Mouse (Mus musculus): ENCODE measurements around the gene Cc2d1a. TPM values are rescaled to one million over a fixed set of nuclear protein-coding genes. Genes with fewer than 3 reads are reported as not detected.

Gene Cc2d1a
- 5.4 and 5.5 TPM in 2 replicates for polyA plus RNA-seq (2015; fragmentation: Nextera tagmentation; extraction: Ambion mirVana)

DNA sequence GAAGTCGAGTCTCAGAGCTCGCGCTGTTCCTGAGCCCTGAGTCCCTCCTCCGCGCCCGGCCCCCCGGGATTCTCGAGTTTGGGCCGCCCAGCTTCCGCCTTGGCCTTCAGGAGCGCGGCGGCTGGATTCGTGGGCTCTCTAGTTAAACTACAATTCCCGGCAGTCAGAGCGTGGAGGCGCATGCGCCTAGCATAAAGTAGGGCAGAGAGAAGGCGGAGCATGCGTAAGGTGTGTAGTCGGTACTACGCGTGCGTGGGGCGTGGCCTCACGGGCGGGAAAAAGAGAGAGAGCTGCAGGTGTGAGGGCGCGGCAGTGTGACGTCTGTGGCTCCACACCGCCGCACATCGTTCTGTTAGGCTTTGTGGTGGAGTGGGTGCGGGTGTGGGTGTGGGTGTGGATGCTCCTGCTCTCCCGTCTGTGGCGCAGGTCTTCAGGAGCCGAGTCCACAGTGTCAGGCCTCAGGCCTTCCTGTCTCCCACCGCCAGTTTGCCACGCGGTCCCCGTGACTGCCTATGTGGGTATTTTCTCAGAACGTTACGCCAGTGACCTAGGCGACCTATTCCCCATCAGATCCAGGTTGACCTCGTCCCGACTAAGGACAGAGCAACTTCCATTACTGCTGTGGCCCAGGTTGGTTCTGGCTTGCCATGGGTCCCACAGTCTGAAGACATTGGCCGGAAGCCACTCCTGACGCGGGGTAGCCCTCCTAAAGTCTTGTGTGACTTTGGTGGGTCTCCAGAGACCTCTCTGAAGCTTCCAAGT is at the start of gene Cc2d1a, which contains the start of gene 4930432K21Rik:
Cc2d1a (minus strand) TSS at position 168 of the 762 bp plus-strand sequence.
4930432K21Rik (plus strand) TSS at position 257 of the 762 bp plus-strand sequence.
- Histone ChIP-seq H3K36me3 (replicated peaks) (peaks cover 13% of the 10 kb centered on the region), H3K4me3 (replicated peaks) (peak within 1 kb of the TSS; percentile 70), H3K27ac (replicated peaks) (no peak within 1 kb of the TSS), H3K9me3 (replicated peaks) (no peaks in the 10 kb centered on the region), H3K27me3 (no peaks in the 10 kb centered on the region), H3K4me2 (peak within 1 kb of the TSS; percentile 93), H3K9ac (peak within 1 kb of the TSS; percentile 75), H3K4me1 (replicated peaks) (peaks cover 33% of the 10 kb centered on the region)
- ATAC-seq (ENCODE audit: insufficient read depth), result peak; percentile 86
- 16% methylated on average over 49 of the region's 49 CpGs for whole genome bisulfite sequencing (ENCODE audit: insufficient replicate concordance)

DNA sequence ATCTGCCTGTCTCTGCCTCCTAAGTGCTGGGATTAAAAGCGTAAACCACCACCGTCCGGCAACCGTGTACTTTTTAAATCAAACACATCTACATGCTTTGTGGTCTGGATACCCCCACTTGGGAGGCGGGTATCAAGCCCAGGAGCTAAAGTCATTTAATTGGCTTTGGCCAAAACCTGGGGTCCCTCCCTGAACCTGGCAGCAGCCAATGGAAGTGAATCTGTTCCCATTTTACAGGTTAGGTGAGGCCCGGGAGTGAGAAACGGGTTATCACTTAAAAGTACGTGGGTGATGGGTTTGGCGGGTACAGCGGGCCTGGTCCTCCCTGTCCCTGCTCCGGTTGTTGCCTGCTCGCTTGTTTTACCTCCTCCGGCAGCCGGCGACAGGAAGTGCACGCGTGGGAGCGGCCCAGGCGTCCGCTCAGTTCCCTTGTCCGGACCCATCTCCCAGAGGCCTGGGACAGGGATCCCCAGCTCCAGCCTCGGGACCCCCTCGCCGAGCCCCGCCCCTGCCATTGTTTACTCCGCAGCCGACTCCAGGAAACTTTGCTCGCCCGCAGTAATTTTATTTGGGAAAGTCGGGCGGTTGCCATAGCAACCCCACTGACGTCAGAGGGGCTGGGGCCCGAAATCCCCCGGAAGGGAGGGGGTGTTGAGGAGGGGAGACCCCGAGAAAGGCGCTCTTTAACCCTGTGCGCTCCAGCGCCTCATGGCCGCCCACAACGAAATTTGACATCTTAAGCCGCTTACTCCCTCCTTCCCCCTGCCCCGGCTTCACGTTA is 49.6 kb upstream of the Cc2d1a start:
- 4% methylated on average over 43 of the region's 43 CpGs for WGBS (ENCODE audit: insufficient replicate concordance)
- Histone ChIP-seq H3K4me2 (peak overlapping the region; percentile 83), H3K36me3 (replicated peaks) (no peaks in the 10 kb centered on the region), H3K27ac (replicated peaks) (peak overlapping the region; percentile 70), H3K9ac (peak overlapping the region; percentile 43), H3K4me3 (replicated peaks) (peak overlapping the region; percentile 54), H3K4me1 (replicated peaks) (peaks cover 58% of the 10 kb centered on the region), H3K27me3 (peaks cover 44% of the 10 kb centered on the region), H3K9me3 (replicated peaks) (no peaks in the 10 kb centered on the region)
- ATAC-seq (ENCODE audit: insufficient read depth), result peak; percentile 4

DNA sequence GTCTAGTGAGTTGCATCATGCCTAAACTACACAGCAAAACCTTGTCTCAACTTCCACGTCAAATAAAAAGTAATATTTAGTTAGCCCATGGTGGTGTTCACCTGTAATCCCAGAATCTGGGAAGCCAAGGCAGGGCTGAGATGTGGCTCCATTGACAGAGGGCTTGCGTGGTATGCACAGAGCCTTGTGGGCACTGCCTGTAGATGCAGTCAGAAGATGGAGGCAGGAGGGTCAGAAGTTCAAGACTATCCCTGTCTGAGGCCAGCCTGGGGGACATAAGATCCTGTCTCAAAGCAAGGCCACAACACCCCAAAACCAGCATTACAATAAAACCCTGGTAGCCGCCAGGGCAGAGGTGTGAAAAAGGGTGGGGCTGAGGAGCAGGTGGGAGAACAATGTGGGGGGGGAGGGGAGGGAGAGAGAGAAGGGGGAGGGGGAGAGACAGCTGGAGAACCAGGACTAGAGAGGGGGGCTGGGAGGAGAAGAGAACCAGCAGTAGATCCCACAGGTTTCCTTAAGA is 46.5 kb upstream of the Cc2d1a start:
- Histone ChIP-seq H3K9ac (no peak overlapping the region), H3K4me1 (replicated peaks) (peaks cover 40% of the 10 kb centered on the region), H3K27ac (replicated peaks) (no peak overlapping the region), H3K4me2 (no peak overlapping the region), H3K27me3 (peaks cover 17% of the 10 kb centered on the region), H3K4me3 (replicated peaks) (no peak overlapping the region), H3K36me3 (replicated peaks) (no peaks in the 10 kb centered on the region), H3K9me3 (replicated peaks) (no peaks in the 10 kb centered on the region)
- no peak for ATAC-seq (ENCODE audit: insufficient read depth)
- 56% methylated on average over 3 of the region's 3 CpGs for WGBS (ENCODE audit: insufficient replicate concordance)

DNA sequence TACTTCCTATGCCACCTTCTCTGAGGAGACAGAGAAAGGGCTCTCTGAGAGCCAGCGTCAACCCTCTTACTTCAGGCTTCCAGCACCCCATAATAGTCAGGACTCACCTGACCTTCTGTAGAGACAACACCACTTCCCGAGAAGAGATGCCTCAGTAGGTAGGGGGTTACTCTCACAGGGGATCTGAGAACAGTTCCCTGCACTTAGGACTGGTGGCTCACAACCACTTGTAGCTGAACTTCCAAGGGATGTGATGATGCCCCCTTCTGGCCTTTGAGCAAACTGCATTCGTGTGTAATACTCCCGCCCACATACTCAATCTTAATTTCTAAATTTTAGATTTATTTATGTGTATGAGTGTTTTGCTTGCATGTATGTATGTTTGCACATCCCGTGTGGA is 45.8 kb upstream of the Cc2d1a start:
- Histone ChIP-seq H3K27me3 (peaks cover 17% of the 10 kb centered on the region), H3K4me2 (no peak overlapping the region), H3K9ac (no peak overlapping the region), H3K4me1 (replicated peaks) (peaks cover 32% of the 10 kb centered on the region), H3K27ac (replicated peaks) (no peak overlapping the region), H3K9me3 (replicated peaks) (no peaks in the 10 kb centered on the region), H3K4me3 (replicated peaks) (no peak overlapping the region), H3K36me3 (replicated peaks) (no peaks in the 10 kb centered on the region)
- ATAC-seq (ENCODE audit: insufficient read depth), result no peak
- 57% methylated on average over 5 of the region's 5 CpGs for WGBS (ENCODE audit: insufficient replicate concordance)

DNA sequence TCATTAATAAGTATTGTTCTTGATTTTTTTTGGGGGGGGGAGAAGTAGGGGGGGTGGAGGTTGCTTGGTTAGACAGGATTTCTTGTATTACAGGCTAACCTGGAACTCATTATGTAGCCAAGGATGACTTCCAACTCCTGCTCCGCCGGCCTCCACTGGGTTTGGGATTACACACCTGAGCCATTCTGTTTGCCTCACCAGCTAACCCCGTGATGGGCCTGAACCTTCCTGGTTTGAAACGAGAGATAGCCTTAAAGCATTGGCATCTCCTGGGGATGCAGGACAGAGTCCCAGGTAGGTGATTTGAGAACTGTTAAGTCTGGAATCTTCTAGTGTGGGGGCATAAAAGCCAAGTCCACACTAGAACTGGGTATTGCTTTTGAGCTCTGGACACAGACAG is 45.4 kb upstream of the Cc2d1a start:
- Histone ChIP-seq H3K4me2 (no peak overlapping the region), H3K27ac (replicated peaks) (no peak overlapping the region), H3K9ac (no peak overlapping the region), H3K9me3 (replicated peaks) (no peaks in the 10 kb centered on the region), H3K36me3 (replicated peaks) (no peaks in the 10 kb centered on the region), H3K4me1 (replicated peaks) (peaks cover 28% of the 10 kb centered on the region), H3K4me3 (replicated peaks) (no peak overlapping the region), H3K27me3 (peaks cover 17% of the 10 kb centered on the region)
- no peak for ATAC-seq (ENCODE audit: insufficient read depth)
- WGBS (ENCODE audit: insufficient replicate concordance), result 63% methylated on average over 4 of the region's 4 CpGs

DNA sequence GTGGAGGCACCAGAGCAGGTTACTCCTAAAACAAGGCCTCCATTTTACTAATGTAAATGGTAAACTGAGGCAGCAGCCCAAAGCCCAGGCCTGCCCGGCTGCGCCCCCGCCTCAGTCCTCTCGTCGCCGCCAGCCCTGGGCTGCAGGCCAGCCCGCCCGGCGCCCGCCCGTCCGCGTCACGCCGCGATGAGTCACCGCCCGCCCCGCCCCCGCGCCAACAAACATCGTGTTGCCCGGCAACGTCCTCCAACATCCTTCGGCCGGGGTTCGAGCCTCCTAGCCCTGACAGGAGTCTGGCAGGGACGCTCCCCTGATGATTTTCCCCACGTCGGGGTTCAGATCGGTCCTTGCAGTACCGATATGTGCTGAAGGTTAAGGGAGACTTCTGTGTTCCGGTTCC is 44.8 kb upstream of the Cc2d1a start:
- peak; percentile 70 for ATAC-seq (ENCODE audit: insufficient read depth)

DNA sequence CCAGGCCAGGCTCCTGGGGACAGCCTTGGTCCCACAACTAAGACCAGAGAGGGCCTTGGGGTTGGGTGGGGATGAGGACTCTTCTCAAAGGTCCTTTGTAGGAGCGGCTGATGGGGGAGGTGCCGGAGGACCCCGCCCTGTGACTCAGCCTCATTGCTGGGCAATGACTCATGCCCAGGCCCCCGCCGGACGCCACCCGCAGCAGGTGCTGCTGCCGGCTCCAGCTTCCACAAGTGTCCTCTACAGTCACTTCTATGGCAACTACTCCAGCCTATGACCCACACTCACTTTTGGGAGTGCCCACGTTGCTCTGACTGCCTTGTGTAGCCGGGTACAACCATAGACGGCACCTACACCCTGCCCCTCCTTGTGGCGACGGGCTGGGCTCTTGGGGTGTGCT is 44.3 kb upstream of the Cc2d1a start:
- Histone ChIP-seq H3K4me2 (peak overlapping the region; percentile 70), H3K27me3 (peaks cover 18% of the 10 kb centered on the region), H3K4me3 (replicated peaks) (peak overlapping the region; percentile 40), H3K36me3 (replicated peaks) (no peaks in the 10 kb centered on the region), H3K27ac (replicated peaks) (peak overlapping the region; percentile 74), H3K9me3 (replicated peaks) (no peaks in the 10 kb centered on the region), H3K4me1 (replicated peaks) (peaks cover 25% of the 10 kb centered on the region), H3K9ac (peak overlapping the region; percentile 38; the same call in 1 of the 2 replicates)
- ATAC-seq (ENCODE audit: insufficient read depth), result peak; percentile 76
- WGBS (ENCODE audit: insufficient replicate concordance), result 17% methylated on average over 13 of the region's 13 CpGs

More for the DNA sequence above, 44.8 kb upstream of the Cc2d1a start:
- H3K27me3 ChIP-seq, result peaks cover 17% of the 10 kb centered on the region
- H3K4me3 ChIP-seq (replicated peaks), result peak overlapping the region; percentile 40
- peaks cover 25% of the 10 kb centered on the region for H3K4me1 ChIP-seq (replicated peaks)
- H3K36me3 ChIP-seq (replicated peaks), result no peaks in the 10 kb centered on the region
- H3K9me3 ChIP-seq (replicated peaks), result no peaks in the 10 kb centered on the region
- 5% methylated on average over 33 of the region's 33 CpGs for WGBS (ENCODE audit: insufficient replicate concordance)
- H3K9ac ChIP-seq, result peak overlapping the region; percentile 38; the same call in 1 of the 2 replicates
- peak overlapping the region; percentile 70 for H3K4me2 ChIP-seq
- H3K27ac ChIP-seq (replicated peaks), result peak overlapping the region; percentile 74; the same call in 1 of the 2 replicates

DNA sequence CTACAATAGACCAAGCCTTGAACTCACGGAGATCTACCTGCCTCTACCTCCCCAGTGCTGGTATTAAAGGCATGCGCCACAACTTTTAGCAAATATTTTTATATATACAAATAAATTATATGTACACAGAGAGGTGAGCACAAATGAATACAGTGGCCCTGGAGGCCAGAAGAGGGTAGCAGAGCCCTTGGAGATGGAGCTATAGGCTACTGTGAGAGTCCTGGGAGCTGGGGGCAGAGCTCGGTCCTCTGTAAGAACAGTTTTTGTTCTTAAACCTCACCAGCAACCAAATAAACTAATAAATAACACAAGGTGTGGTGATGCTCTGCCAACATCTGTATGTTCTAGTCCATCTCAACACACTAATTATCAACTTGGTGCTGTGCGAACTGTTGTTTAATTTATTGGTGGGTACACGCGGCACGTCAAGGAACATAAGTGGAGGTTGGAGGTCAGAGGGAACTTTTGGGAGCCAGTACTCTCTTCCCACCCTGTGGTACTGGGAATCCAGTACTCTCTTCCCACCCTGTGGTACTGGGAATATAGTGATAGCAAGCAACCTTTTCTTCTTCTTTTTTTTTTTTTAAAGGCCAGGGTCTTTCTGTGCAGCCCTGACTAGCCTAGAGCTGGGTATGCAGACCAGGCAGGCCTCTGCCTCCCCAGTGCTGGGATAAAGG is 42.6 kb upstream of the Cc2d1a start:
- 83% methylated on average over 7 of the region's 7 CpGs for WGBS (ENCODE audit: insufficient replicate concordance)
- H3K4me2 ChIP-seq, result no peak overlapping the region
- no peak overlapping the region for H3K4me3 ChIP-seq (replicated peaks)
- no peak overlapping the region for H3K9ac ChIP-seq
- ATAC-seq (ENCODE audit: insufficient read depth), result no peak
- peaks cover 24% of the 10 kb centered on the region for H3K27me3 ChIP-seq
- H3K27ac ChIP-seq (replicated peaks), result 0 out of 2 replicates have a peak overlapping the region, but pooled peaks have one; percentile 19
- H3K36me3 ChIP-seq (replicated peaks), result no peaks in the 10 kb centered on the region
- no peaks in the 10 kb centered on the region for H3K9me3 ChIP-seq (replicated peaks)
- H3K4me1 ChIP-seq (replicated peaks), result peaks cover 30% of the 10 kb centered on the region

DNA sequence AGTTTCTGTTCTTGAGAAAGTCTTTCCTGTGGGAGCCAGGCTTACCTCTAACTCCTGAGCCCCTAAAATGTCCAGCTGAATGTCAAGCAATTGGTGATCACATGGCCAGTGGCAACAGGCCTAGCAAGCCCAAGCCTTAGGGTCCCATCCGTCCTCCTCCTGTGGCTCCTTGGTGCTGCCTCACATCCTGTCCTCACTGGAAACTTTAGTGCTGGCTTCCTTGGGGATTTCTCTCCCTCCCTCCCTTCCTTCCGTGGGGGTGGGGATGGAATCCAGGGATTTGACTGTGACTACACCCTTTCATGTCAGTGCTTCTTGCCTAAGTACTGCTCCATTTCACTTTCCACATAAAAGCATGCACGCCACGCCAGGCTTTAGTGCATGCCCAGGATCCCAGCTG is 41.9 kb upstream of the Cc2d1a start:
- 48% methylated on average over 4 of the region's 4 CpGs for WGBS (ENCODE audit: insufficient replicate concordance)
- Histone ChIP-seq H3K9ac (no peak overlapping the region), H3K4me1 (replicated peaks) (peaks cover 30% of the 10 kb centered on the region), H3K27ac (replicated peaks) (no peak overlapping the region), H3K36me3 (replicated peaks) (no peaks in the 10 kb centered on the region), H3K27me3 (peaks cover 31% of the 10 kb centered on the region), H3K4me3 (replicated peaks) (no peak overlapping the region), H3K9me3 (replicated peaks) (no peaks in the 10 kb centered on the region), H3K4me2 (no peak overlapping the region)
- no peak for ATAC-seq (ENCODE audit: insufficient read depth)

DNA sequence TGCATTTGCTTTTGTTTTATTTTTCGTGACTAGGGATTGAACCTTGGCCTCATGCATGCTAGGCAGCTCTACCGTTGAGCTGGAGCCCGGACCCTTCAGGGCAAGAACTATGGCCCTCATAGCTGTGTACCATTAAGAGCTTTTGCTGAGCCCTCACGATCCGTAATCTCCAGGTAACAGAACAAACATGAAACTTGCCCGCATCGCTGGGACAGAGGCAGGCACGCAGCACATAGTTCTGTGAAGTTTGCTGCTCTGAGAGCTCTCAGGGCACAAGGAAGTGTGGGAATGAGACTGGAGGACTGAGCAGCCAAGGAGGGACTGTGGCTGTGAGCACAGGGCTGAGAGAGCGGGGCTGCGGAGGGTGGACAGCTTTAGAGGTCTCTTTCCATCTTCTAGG is 40.9 kb upstream of the Cc2d1a start:
- Histone ChIP-seq H3K9me3 (replicated peaks) (no peaks in the 10 kb centered on the region), H3K4me3 (replicated peaks) (no peak overlapping the region), H3K27me3 (peaks cover 40% of the 10 kb centered on the region), H3K4me1 (replicated peaks) (peaks cover 36% of the 10 kb centered on the region), H3K27ac (replicated peaks) (no peak overlapping the region), H3K9ac (no peak overlapping the region), H3K36me3 (replicated peaks) (no peaks in the 10 kb centered on the region), H3K4me2 (no peak overlapping the region)
- WGBS (ENCODE audit: insufficient replicate concordance), result 74% methylated on average over 10 of the region's 10 CpGs
- no peak for ATAC-seq (ENCODE audit: insufficient read depth)

Data from liver, embryonic 15.5 days (tissue).